Mouse (Mus musculus): ENCODE measurements around the gene Bcar1. TPM values are rescaled to one million over a fixed set of nuclear protein-coding genes. Genes with fewer than 3 reads are reported as not detected.

Gene Bcar1
- total RNA-seq, 2 experiments from 2014 or later, result 53.4 to 62.7 TPM

DNA sequence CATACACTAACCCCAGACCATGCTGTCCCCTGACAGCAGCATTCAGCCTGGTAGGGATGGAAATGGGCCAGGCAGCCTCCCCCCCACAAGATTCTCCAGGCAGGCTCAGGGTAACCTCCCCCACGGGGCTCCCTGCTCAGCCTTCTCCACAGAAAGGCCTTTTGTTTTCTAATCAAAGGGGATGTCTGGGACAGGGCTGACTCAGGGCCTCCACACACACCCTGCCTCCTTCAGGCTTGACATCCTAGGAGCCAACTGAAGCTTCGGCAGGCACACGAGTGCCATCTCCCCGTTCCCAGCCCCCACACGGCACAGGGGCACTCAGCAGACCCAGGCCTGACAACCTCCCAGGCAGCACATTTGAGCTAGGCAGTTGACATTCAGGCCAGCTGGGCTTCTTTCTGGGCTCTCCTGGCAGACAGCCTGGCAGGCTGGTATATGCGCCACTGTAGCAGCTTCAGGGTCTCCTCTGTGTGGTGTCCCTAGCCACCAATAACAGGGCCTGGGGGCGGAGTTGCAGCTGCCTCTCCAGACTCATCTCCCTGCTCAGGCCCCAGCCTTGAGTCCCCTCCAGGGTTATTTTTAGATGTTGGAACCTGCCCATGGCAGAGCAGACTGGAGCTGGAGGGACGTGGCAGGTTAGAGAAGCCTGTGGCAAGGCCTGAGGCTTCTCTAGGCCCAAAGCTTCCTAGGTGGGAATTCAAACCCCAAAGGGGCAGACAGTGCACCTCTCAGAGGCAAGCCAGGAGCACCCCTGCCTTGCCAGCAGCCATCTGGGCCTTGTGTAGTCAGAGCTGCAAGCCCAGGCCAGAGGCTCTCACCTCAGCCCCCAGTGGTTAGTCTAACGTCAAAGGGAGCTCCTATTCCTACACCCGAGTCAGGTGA lies 26.8 kb downstream of the Bcar1 start:
- peak; percentile 85 for DNase-seq

DNA sequence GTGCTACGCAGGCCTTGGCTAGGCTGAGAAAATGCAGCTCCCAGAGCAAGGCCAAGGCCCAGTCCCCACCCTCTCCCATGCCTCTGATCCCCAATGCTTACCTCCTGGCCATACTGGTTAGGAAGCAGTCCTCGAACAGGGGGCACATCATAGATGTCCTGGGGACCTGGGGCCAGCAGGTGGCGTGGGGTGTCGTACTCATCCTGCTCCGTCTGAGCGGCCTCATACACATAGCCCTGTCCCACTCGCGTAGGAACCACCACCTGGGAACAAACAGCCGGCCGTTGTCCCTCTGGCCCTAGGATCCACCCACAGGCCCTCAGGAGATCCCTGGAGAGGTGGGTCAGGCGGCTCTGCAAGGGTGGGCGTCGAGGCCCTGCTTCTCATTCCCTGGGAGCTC lies 28.1 kb downstream of the Bcar1 start:
- peak; percentile 3 for DNase-seq

DNA sequence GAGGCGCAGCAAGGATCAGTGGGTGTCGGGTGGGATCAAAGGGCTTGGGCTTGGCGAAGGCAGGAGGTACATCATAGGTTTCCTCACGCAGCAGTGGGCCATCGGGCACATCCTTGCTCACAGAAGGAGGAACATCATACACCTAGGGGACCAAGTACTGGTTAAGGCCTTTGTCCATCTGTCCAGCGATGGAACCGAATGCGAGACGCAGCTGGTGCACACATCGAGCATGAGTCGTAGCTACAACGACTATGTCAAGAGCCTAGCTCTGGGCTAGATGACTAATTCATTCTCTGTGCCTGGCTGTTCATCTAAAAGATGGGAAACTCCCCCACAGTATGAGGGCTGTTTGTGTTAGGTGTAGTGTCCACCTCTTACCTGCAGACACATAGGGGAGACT lies 29.3 kb downstream of the Bcar1 start:
- no peak for DNase-seq

DNA sequence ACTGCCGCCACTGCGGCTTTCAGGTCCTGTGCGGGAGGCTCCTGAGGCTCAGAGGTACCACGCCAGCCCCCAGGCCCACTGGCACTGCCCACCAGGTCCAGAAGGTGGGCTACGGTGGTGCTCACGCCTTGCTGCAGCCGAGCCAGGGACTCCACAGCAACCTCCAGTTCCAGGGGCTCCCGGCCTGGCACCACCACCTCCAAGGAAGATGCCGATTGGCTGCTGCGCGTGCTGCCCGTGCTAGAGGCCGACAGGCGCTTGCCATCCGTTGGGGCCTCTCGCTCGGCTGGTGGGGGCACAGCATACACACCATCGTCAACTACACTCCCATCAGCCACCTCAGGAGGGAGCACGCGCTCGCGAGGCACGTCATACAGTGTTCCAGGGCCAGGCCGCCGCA lies 29.8 kb downstream of the Bcar1 start:
- DNase-seq, result peak; percentile 2

DNA sequence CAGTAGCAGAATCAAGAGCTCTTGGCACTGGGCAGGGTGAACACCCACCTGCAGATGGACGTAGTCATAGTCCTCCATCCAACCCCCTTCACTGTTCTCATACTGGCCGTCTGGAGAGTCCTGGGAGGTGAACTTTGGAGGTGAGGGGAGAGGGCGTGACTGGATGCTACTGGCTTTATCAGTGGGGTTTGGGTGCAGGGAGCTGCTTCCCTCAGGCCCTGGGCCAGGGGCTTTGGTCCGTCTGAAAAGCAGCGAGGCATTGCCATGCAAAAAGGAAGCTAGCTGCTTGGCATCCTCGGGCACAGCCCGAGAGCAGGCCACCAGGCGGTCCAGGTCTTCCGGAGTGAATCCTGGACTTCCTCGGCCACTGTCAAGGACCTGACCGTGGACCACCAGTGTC lies 30.3 kb downstream of the Bcar1 start:
- DNase-seq, result peak; percentile 1

DNA sequence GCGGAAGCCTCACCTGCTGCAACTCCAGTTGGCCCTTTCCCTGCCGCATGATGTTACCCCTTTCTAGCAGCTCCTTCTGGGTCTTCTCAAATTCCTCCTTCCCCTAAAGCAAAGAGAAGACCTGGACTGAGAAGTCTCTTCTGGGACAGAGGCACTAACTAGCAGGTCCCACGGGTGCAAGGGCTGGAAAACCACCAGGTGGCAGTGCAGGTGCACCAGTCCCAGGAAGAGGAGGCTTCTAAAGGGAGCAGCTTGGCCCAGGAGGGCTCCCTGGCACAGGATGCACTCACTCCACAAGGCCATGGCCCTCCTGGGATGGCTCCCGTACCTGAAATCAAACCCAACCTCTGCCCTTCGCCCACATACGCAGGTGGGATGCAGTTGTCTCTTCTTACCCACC lies 31.0 kb downstream of the Bcar1 start:
- DNase-seq, result peak; percentile 81

DNA sequence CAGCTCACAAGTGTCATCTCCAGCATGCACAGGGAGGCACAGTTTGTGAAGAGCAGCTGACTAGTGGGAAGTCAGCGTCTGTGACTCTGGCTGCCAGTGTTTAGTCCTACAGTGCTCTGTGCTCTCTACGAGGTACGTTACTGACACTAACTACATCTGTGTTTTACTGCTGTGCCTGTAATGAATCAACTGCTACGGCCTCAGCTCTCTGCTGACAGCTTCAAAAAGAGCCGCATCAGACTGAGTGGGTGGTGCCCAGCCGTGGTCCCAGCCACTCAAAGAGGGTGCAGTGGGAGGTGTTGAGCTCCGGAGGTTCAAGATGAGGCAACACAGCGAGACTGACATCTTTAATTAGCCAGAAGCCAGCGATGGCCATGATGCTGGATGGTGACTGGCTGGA lies 31.5 kb downstream of the Bcar1 start:
- DNase-seq, result no peak

DNA sequence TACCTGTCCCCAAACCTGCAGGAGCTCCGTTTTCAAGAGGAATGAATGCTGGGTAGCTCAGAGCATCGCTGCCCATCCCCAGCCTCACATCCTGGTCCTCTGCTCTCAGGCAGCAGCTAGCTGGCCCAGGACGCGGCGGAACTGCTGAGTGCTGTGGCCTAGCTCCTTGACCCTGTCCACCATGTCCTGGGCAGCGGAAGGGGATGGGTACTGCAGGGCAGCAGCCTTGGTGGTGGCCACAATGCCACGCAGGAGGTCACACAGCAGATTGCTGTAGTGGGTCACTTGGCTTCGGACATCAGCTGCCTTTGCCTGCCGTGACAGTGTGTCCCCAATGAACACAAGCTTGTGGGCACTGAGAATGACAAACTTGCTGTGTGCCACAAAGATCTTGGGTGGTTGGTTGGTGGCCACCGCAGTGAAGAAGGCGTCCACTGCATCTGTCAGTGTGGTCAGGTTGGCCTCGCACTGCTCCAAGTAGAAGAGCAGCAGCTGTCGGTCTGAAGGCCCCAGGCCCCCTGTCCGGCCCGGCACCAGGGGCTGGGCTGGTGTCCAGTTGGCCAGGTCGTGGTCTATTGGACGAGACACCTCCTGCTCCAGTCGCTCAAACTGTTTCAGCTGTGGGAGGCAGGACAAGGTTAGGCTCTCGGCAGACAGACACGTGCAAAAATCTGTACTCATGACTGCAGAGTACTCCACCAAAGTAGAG lies 32.7 kb downstream of the Bcar1 start:
- peak; percentile 3 for DNase-seq

DNA sequence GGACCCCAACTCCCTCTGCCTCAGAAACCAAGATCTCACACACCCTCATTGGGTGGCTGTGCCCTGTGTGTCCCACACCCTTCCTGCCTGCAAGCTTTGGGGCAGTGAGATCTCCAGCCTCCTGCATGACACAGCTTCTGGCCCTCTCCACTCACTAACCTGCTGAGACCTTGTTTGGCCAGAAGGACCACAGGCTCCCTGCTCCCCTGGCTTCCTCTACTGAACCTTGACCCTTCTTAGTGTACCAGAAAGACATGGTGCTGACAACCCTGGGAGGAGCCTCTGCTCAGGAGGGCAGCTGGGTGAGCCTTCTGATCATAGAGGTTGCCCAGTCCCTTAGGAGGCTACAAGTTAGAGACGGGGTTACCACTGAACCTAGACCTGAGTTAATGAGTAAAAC lies 34.4 kb downstream of the Bcar1 start:
- peak; percentile 15 for DNase-seq

DNA sequence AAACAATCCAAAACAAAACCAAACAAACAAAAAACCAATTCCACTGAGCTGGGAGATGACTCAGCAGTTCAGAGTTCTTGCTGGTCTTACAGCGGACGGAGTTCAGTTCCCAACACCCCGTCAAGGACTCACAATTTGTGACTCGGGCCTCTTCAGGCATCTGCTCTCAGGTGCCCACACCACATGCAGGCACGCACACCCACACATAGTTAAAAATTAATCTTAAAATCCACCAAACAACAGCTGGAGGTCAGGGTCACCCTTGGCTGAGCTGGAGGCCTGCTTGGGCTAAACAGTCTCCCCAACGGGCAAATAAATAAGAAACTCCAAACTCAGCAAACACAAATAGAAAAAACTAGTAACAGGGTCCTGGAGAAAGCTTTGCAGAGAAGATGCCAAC lies 35.3 kb downstream of the Bcar1 start:
- DNase-seq, result peak; percentile 28

DNA sequence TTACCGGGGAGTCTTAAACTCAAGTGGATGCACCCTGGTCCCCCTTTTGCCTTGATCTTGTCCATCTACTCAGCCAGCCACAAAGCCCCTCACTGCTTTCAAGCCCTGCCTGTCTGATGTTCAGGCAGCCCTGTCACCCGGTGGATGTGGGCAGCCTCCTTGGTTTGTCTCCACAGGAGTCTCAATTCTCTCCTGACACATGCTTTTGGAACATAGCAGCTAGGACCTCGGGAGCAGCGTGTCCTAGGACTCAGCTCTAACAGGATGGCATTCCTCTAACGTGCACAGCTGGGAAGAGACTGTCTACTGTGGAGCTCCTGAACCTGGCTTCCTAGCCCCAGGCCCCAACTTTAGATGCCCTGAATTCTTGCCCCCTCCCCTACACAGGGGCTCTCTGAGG lies 37.9 kb downstream of the Bcar1 start:
- DNase-seq, result peak; percentile 16

DNA sequence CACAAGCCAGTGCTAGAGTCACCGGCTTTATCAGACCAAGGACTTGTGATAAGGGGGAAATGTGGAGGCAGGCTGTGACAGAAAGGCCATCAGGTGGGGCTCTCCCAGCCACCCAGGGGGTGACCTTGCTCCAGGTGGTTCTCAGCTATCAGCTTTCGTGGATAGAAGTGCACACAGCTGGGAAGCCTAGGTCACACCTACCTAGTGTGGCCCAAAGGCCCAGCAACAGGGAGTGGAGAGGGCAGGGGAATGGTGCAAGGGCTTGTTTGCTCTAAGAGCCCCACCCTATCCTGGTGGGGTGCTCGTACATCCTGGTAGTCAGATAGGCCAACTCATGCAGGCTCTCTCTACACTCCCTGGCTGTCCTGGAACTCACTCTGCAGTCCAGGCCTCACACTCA lies 38.4 kb downstream of the Bcar1 start:
- no peak for DNase-seq

DNA sequence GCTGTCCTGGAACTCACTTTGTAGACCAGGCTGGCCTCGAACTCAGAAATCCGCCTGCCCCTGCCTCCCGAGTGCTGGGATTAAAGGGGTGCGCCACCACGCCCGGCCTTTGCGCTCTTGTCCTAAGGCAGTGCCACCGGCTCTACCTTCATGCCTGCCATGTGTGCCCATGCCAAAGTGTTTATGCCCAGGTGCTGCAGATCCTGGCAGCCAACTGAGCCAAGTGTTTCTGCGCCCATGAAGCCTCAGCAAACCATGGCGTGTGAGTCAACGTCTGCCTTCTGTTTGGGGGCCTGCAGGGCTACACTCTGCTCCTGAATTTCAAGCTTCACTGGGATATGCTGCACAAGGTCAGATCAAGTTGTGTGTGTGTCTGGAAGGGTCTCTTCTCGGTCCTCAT lies 39.0 kb downstream of the Bcar1 start:
- DNase-seq, result peak; percentile 4

DNA sequence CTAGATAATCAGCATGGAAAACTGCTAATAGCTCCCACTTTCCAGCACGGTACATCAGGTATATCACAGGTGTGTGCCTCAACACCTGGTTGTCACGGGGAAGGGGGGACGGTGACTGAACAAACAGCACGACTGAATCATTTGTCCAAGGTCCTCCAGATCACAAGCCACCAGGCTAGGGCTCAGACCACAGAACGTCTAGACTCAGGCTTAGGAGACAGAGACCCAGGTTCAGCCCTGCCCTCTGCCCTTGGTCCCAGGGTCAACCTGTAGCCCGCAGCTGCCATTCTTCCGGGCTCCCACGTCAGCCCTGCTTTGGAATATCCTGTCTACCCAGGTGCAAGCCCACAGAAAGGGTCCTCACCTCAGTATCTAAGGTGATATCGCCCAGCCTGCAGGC lies 42.2 kb downstream of the Bcar1 start:
- DNase-seq, result no peak

DNA sequence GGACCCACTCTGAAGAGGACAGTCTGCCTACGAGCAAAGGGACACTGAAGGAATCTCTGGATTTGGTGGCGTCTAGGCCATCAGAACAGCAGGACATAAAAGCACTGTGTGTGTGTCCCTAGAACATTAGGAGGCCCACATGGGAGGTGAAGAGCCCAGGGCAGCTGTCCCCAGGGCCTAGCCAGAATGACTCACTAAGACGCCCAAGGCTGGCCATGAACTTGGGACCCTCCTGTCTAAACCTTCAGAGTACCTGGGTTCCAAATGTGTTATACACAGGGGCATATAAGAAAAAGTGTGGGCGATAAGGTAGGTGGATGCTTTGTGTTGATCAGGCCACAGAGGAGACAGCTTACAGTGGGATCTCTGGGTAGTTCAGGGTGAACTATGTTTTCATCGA lies 42.9 kb downstream of the Bcar1 start:
- DNase-seq, result no peak

DNA sequence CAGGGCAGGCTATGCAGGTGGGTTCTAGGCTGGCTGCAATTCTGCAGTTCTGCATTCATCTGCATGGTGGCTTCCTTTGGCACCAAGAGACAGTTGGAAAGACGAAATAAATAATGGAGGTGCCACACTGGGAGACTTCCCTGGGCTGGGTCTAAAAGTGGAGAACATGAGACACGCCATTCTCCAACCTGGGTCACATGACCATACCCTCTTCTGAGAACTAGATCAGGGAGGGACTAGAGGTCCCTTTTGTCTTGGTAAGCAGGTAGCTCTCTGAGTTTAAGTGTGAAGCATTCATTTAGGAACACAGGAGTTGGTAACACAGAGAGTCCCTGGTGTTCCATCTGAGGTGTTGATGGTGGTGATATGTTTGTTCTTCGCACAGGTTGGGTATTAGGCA lies 43.4 kb downstream of the Bcar1 start:
- DNase-seq, result no peak

DNA sequence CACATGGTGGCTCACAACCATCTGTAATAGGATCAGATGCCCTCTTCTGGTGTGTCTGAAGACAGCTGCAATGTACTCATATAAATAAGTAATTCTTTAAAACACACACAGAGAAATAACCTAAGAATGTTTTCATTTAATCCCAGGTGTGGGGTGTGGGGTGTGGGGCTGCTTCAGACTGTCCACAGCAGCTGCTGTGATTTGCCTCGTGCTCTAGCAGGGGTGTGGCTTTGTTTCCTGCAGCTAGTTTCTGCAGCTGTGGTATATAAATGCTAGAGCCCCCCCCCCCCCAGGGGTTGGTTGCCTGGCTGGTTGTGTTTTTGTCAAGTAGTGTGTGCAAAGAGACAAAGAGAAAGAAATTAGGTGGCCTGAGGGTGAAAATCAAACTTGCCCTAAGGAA lies 44.6 kb downstream of the Bcar1 start:
- DNase-seq, result no peak

DNA sequence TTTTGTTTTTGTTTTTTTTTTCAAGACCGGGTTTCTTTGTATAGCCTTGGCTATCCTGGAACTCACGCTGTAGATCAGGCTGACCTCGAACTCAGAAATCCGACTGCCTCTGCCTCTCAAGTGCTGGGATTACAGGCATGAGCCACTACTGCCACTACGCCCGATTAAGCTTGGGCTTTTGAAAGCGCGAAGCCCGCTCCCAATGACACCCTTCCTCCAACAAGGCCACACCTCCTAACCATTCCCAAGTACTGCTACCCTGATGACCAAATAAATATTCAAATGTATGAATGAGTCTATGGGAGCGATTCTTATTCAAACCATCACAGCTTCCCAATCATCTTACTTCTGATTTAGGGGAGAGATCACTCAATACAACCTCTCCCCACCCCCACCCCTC lies 46.0 kb downstream of the Bcar1 start:
- DNase-seq, result no peak

DNA sequence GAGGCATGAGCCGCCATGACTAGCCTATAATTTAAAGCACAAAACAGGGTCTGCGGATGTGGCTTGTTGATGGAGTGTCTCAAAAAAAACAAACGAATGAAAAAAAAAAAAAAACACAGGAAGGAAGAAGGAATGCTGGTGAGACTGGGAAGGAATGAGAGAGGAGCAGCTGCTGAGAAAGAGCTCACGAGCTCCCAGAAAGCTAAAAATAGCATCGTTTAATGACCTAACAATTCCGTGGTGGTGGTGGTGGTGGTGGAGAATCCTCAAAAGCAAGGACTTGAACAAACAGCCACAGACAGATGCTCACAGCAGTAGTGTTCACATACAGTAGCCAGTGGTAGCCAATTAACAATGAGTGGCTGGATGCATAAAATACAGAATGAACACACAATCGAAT lies 48.2 kb downstream of the Bcar1 start:
- no peak for DNase-seq

DNA sequence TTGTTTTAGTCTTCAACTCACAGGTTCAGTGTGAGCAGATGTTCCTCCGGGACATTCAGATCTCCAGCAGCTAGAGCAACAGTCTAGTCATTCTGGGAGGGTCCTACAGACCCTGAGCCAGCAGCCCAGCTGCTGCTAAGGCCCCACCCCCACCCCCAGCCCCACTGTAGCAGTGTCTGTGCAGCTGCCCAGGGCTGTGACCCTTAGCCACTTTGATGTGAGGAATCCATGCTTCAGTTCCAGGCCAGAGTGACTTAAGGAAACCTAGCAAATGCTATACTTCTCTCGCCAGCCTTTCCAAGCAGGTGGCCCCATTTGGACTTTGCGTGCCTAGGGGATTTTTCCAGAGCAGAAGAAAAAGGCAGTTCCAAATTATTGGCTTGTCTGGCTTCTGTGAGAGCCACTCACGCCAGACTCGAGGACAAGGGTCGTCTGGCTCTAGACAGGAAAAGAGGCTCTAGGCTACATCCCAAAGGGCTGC lies 50.3 kb downstream of the Bcar1 start:
- DNase-seq, result no peak

DNA sequence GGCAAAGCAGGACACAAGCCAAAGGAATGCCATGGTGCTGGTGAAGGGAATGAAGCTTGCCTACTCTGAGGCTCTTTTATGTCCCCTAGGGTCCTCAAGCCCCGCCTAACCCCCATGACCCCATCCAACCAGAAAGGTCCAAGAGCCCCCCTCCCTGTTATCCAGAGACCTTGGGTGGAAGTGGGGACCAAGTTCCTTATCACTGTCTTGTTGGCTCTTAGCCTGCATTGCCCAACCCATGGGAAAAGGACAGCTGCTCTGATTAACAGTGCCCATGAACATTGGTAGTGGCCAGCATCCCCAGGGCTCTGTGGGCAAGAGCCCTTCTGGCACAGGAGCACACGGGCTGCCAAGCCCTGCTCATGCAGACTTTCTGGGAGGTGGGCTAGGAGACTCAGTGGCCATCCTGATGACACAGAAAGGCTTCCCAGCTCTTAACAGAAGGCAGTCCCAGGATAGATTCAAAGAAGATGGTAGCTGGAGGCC lies 52.6 kb downstream of the Bcar1 start, which contains the start of gene Ctrb1:
Ctrb1 (minus strand) TSS at position 51 of the 486 bp plus-strand sequence.
- DNase-seq, result no peak

DNA sequence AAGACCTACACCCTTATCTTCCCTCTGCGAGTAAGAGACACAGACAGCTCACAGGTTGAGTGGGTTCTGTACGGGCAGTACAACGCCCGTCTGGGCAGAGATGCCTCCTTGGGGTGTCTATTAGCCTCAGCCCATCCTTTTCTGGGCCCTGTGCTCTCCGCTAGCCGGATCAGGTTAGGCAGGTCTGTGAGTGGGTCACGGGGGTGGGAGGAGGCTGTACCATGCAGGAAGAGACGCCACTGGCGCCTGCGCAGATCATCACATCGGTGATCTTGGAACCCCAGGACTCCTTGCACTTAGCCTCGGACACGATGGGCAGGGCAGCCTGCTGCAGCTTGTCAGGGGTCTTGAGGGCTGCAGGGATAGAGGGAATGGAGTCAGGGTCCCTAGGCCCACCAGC lies 56.7 kb downstream of the Bcar1 start:
- DNase-seq, result no peak

DNA sequence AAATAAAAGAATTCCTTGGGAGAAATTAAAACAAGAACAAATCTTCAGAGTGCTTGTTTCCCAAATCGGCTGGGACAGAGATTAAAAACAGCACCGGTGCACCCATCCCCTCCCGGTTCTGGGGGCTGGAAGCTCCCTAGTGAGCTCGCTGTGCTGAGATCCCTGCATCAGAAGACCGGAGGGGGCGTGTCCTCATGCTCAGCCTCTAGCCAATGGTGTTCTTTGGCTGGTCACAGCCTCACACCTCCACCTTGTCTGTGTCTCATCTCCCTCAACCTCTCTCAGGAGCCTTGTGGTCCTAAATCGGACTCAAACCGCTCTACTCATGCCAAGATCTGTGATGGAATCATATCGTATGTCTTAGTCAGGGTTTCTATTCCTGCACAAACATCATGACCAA lies 61.1 kb downstream of the Bcar1 start:
- no peak for DNase-seq
